Mouse (Mus musculus) forebrain, embryonic 10.5 days (tissue): ENCODE measurements around the gene Drap1. TPM values are rescaled to one million over a fixed set of nuclear protein-coding genes. Genes with fewer than 3 reads are reported as not detected.

Source experiments
- DNase-seq: peaks from one replicate; pipeline ENCODE4 v3.0.0-alpha.2; 2017; ENCODE audit warnings: low spot score; ENCODE audit errors: extremely low spot score
- H3K27ac ChIP-seq: fragments of 300-500 bp; sonication (generic); 2 replicates; pipeline ENCODE4 v1.5.1; 2016; ENCODE audit warnings: mild to moderate bottlenecking
- H3K27me3 ChIP-seq: fragments of 300-500 bp; sonication (generic); 2 replicates; pipeline ENCODE4 v1.6.1; 2016; ENCODE audit warnings: mild to moderate bottlenecking; ENCODE audit not compliant: poor library complexity, severe bottlenecking
- H3K36me3 ChIP-seq: fragments of 300-500 bp; sonication (generic); replicated peaks from 2 replicates; pipeline ENCODE4 v1.6.1; 2016; ENCODE audit warnings: mild to moderate bottlenecking, moderate library complexity
- H3K4me1 ChIP-seq: fragments of 300-500 bp; sonication (generic); 2 replicates; pipeline ENCODE4 v1.6.1; 2016
- H3K4me3 ChIP-seq: fragments of 300-500 bp; sonication (generic); 2 replicates; pipeline ENCODE4 v1.5.1; 2016; ENCODE audit warnings: mild to moderate bottlenecking, moderate library complexity
- H3K9me3 ChIP-seq: fragments of 300-500 bp; sonication (generic); 2 replicates; pipeline ENCODE4 v1.6.1; 2016; ENCODE audit warnings: mild to moderate bottlenecking, moderate library complexity
- WGBS: fragments of 180-500 bp; shearing (Covaris S2); methylation state at CpG from one replicate; pipeline ENCODE4 v1.1.7; 2016; 5-methylcytosine and 5-hydroxymethylcytosine counted together
- polyA plus RNA-seq: library from polyadenylated mRNA; unstranded; fragments of >200 nt; fragmentation: Nextera tagmentation; extraction: Ambion mirVana; gene quantifications from 2 replicates; pipeline ENCODE4 v1.2.1, GENCODE M21; 2016

Drap1 gene
- polyA plus RNA-seq, 1 experiment from 2014 or later, result 198 TPM

- no peak for DNase-seq
- H3K27me3 ChIP-seq, result peaks cover 61% of the 10 kb centered on the region
- 45% methylated on average over 7 of the region's 7 CpGs for WGBS
Measured at GRCm38 (mm10) chr19:5444954-5445353, 20.2 kb upstream of the Drap1 start.

DNA sequence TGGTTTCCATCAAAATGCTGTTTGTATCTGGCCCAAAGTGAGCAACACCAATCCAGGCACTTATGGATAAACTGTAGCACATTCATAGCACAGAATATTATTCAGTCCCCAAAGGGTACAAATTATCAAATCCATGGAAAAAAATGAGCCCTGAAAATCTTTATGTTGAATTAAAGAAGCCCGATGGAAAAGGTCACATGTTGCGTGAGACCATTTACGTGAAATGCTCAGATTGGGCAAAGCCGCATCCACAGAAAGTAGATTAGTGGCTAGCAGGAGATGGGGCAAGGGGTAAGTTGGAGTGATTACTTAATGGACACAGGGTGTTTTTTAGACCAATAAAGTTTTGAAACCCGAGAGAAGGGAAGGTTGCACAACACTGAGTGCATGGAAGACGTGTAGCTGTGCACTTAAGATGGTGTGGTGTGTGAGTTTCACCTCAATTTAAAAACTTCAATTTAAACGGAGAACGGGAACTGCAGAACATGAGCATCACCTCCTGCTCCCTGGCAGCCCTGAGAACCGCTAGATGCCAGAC is 19.7 kb upstream of the Drap1 start:
- Histone ChIP-seq H3K36me3 (no peaks in the 10 kb centered on the region), H3K27me3 (peaks cover 55% of the 10 kb centered on the region), H3K4me3 (no peak overlapping the region; the same call in 1 of the 2 replicates), H3K4me1 (peaks cover 24% of the 10 kb centered on the region), H3K27ac (no peak overlapping the region), H3K9me3 (peaks cover 14% of the 10 kb centered on the region)
- 73% methylated on average over 9 of the region's 9 CpGs for WGBS
- no peak for DNase-seq

More at GRCm38 (mm10) chr19:5444954-5445353, 20.2 kb upstream of the Drap1 start:
- Histone ChIP-seq H3K36me3 (no peaks in the 10 kb centered on the region), H3K4me1 (peaks cover 24% of the 10 kb centered on the region), H3K9me3 (peaks cover 14% of the 10 kb centered on the region), H3K4me3 (no peak overlapping the region; the same call in 1 of the 2 replicates), H3K27ac (no peak overlapping the region)

GRCm38 (mm10) chr19:5433951-5434350 is 9.2 kb upstream of the Drap1 start:
- Histone ChIP-seq H3K9me3 (no peaks in the 10 kb centered on the region), H3K4me3 (peak overlapping the region; percentile 48; the same call in 1 of the 2 replicates), H3K4me1 (peaks cover 16% of the 10 kb centered on the region), H3K27me3 (peaks cover 6% of the 10 kb centered on the region; the same call in 1 of the 2 replicates), H3K27ac (peak overlapping the region; percentile 84), H3K36me3 (no peaks in the 10 kb centered on the region)
- DNase-seq, result no peak
- WGBS, result 70% methylated on average over 7 of the region's 7 CpGs

DNA sequence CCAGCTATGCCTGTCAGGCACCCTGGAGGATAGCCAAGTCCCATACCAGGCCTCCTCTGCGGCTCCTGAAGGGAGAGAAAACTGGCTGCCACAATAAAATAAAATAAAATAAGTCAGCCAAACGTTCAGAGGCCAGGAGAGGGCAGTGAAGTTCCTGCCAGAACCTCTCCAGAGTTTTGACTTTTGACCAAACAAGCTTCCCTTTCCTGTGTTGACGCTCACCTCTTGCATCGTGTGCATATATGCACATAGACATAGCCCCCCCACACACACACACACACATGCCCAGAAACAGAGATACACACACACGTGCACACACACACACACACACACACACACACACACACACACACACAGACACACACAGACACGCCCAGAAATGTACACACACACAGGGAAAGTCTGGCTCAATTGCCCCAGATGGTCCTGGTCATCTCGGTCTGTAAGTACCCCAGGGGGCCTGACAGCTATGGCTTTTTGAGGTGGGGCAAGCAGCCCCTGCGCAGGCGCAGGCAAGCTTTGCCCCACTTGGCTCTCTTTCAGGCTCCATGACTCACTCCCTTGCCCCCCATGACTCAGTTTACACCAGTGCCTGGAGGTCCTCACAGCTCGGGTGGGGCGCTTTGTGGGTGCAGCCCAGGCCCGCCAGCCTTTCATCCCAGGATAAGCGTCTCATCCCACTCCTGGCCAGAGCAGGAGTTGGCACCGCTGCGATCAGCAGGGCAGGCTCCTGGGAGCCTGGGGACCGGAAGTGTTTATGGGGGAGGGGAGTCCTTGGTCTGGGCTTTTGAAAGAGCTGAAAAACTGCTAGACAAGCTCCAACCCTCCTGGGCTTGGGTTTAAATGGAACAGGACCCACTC is 8.4 kb upstream of the Drap1 start:
- Histone ChIP-seq H3K9me3 (no peaks in the 10 kb centered on the region), H3K36me3 (peaks cover 7% of the 10 kb centered on the region), H3K4me1 (peaks cover 16% of the 10 kb centered on the region), H3K27me3 (peaks cover 6% of the 10 kb centered on the region; the same call in 1 of the 2 replicates), H3K4me3 (peak overlapping the region; percentile 48), H3K27ac (peak overlapping the region; percentile 84)
- 17% methylated on average over 16 of the region's 16 CpGs for WGBS
- no peak for DNase-seq

- peaks cover 6% of the 10 kb centered on the region; the same call in 1 of the 2 replicates for H3K27me3 ChIP-seq
- peaks cover 18% of the 10 kb centered on the region for H3K36me3 ChIP-seq
- H3K27ac ChIP-seq, result no peak overlapping the region
- no peak for DNase-seq
- H3K4me1 ChIP-seq, result peaks cover 20% of the 10 kb centered on the region
- H3K4me3 ChIP-seq, result no peak overlapping the region
- H3K9me3 ChIP-seq, result no peaks in the 10 kb centered on the region
- WGBS, result 75% methylated on average over 4 of the region's 4 CpGs
Measured at GRCm38 (mm10) chr19:5431911-5432464, 7.2 kb upstream of the Drap1 start.

DNA sequence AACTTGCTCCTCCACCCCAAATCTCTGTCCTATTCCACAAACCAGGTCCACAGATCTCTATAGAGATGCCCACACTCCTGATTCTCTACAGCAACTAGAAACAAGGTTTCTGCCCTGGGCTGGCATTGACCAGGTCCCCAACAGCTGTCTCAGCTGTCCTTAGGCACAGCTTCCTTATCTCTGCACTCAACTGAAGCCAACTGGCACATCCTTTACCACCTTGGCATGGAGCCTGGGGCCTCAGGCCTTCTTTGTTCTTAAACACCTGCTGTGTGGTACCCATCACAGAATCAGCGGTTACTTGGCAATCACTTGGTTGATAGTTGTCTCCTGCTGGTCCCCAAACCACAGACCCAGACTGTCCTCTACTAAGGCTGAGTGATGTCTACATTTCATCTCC is 5.6 kb upstream of the Drap1 start:
- peaks cover 6% of the 10 kb centered on the region; the same call in 1 of the 2 replicates for H3K27me3 ChIP-seq
- 83% methylated on average over 1 of the region's 1 CpGs for WGBS
- H3K9me3 ChIP-seq, result no peaks in the 10 kb centered on the region
- peaks cover 30% of the 10 kb centered on the region for H3K36me3 ChIP-seq
- peaks cover 36% of the 10 kb centered on the region for H3K4me1 ChIP-seq
- DNase-seq, result no peak
- no peak overlapping the region for H3K27ac ChIP-seq
- H3K4me3 ChIP-seq, result no peak overlapping the region

DNA sequence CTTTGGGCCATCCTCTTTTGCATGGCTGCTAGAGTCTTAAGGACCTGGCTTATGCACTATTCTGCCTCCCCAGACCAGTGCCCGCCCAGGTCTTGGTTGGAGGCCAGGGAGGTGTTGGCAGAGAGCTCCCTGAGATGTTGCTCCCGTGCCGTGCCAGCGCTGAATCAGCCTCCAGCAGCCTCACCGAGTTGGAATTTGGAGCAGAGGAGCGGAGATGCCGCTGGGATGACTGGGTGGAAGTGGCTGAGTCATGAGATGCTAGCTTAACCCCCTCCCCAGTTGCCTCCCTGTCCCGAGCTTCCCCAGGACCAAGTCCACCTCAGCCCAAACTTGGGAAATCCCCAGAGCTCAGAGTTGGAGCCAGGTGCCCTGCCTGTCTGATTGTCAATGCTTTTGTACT is 5.0 kb upstream of the Drap1 start:
- no peak for DNase-seq
- Histone ChIP-seq H3K4me1 (peaks cover 38% of the 10 kb centered on the region), H3K9me3 (no peaks in the 10 kb centered on the region), H3K36me3 (peaks cover 30% of the 10 kb centered on the region), H3K27ac (no peak overlapping the region), H3K27me3 (peaks cover 6% of the 10 kb centered on the region; the same call in 1 of the 2 replicates), H3K4me3 (no peak overlapping the region)
- WGBS, result 78% methylated on average over 8 of the region's 8 CpGs

DNA sequence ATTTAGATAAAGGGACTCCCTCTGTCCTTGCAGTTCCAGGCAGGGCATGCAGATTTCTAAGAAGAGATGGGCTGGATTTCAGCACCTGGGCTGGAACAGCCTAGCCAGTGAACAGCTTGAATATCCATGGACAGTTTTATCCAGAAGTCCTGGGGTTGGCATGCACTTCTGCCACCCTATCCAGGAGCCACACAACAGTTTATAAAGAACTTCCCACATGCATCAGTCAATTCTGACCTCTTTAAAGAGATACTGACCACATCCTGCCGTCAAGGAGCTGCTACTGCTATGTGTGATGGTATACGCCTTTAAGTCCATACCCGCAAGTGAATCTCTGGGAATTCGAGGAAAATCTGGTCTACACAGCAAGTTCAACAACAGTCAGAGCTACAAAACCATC is 4.4 kb upstream of the Drap1 start:
- Histone ChIP-seq H3K27ac (no peak overlapping the region), H3K9me3 (no peaks in the 10 kb centered on the region), H3K4me1 (peaks cover 39% of the 10 kb centered on the region), H3K4me3 (no peak overlapping the region), H3K27me3 (peaks cover 2% of the 10 kb centered on the region; the same call in 1 of the 2 replicates), H3K36me3 (peaks cover 30% of the 10 kb centered on the region)
- no peak for DNase-seq
- 86% methylated on average over 4 of the region's 4 CpGs for WGBS

GRCm38 (mm10) chr19:5428083-5428482 is 3.3 kb upstream of the Drap1 start:
- Histone ChIP-seq H3K4me3 (no peak overlapping the region; the same call in 1 of the 2 replicates), H3K9me3 (no peaks in the 10 kb centered on the region), H3K36me3 (peaks cover 35% of the 10 kb centered on the region), H3K27me3 (no peaks in the 10 kb centered on the region), H3K27ac (no peak overlapping the region), H3K4me1 (peaks cover 40% of the 10 kb centered on the region)
- DNase-seq, result no peak
- WGBS, result 84% methylated on average over 2 of the region's 2 CpGs

DNA sequence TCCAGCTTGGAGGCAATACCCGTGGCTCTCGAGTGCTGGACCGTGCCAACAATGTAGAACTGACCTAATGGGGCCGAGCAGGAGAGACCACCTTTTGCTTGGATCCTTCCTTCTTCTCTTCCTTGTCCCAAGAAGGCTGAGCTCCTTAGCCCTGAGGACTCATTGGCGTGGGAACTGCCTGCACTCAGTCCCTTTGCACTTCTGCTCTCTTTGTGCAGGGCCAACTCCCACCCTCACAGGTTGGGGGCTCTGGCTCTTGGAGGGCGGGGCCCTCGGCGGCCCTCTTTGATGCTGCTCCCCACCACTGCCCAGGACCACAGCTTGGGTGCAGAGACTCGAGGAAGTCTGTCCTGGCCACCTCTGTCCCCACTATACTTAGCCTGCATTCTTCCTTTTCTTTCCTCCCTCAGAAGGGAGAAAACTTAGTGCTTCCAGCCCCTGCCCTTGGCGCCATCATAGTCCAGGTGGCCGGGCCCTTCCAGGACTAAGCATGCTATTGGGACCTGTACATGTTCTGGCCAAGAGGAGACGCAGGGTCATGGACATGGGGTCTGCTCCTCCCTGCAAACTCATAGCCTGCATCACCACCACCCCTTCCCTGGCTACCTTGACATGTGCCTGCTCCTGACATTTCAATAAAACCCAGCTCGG is 2.0 kb upstream of the Drap1 start:
- H3K4me3 ChIP-seq, result peak overlapping the region; percentile 86
- DNase-seq, result no peak
- H3K9me3 ChIP-seq, result no peaks in the 10 kb centered on the region
- H3K27me3 ChIP-seq, result no peaks in the 10 kb centered on the region
- 95% methylated on average over 13 of the region's 13 CpGs for WGBS
- 0 out of 2 replicates have a peak overlapping the region, but pooled peaks have one; percentile 40 for H3K27ac ChIP-seq
- H3K4me1 ChIP-seq, result peaks cover 46% of the 10 kb centered on the region
- H3K36me3 ChIP-seq, result peaks cover 48% of the 10 kb centered on the region

GRCm38 (mm10) chr19:5425906-5426565 is 1.3 kb upstream of the Drap1 start:
- Histone ChIP-seq H3K4me1 (peaks cover 46% of the 10 kb centered on the region), H3K27me3 (no peaks in the 10 kb centered on the region), H3K27ac (peak overlapping the region; percentile 97), H3K36me3 (peaks cover 55% of the 10 kb centered on the region), H3K9me3 (no peaks in the 10 kb centered on the region), H3K4me3 (peak overlapping the region; percentile 86)
- no peak for DNase-seq
- WGBS, result 91% methylated on average over 18 of the region's 18 CpGs
